Mouse (Mus musculus) ES-E14 (cell line): ENCODE data around the gene Gfi1b. TPM values are rescaled to one million over a fixed set of nuclear protein-coding genes. Genes with fewer than 3 reads are reported as not detected.

Experiments used
- DNase-seq: peaks from one replicate; pipeline ENCODE4 v3.0.0-alpha.2; 2013; ENCODE audit warnings: low read depth, low spot score
- H3K27ac ChIP-seq: 2 replicates; pipeline ENCODE4 v1.5.1; 2012; ENCODE audit warnings: low read depth, mild to moderate bottlenecking, low read length, moderate library complexity, mixed read lengths; ENCODE audit not compliant: poor library complexity, insufficient read depth, severe bottlenecking
- H3K36me3 ChIP-seq: 2 replicates; pipeline ENCODE4 v1.6.1; 2012; ENCODE audit warnings: mild to moderate bottlenecking, low read length, moderate library complexity, mixed read lengths; ENCODE audit not compliant: control insufficient read depth, poor library complexity, insufficient read depth, severe bottlenecking
- H3K4me1 ChIP-seq, 2 experiments: fragments of 150-350 bp in 1 of 2; sonication (generic) in 1 of 2; 2 replicates each; pipeline ENCODE4 v1.6.1; 2012; ENCODE audit warnings: low read length in 2 of 2, mild to moderate bottlenecking in 1 of 2, mixed read lengths in 1 of 2; ENCODE audit not compliant: control insufficient read depth in 2 of 2, insufficient read depth in 2 of 2, poor library complexity in 1 of 2
- H3K4me3 ChIP-seq, 2 experiments: fragments of 150-350 bp in 1 of 2; sonication (generic) in 1 of 2; 2 replicates each; pipeline ENCODE4 v1.5.1; 2012; ENCODE audit warnings: low read length in 2 of 2, low read depth in 1 of 2, mild to moderate bottlenecking in 1 of 2, mixed read lengths in 1 of 2; ENCODE audit not compliant: insufficient read depth in 1 of 2, poor library complexity in 1 of 2, severe bottlenecking in 1 of 2
- H3K9ac ChIP-seq: 2 replicates; pipeline ENCODE4 v1.6.1; 2012; ENCODE audit warnings: low read depth, mild to moderate bottlenecking, low read length, mixed read lengths; ENCODE audit not compliant: poor library complexity, insufficient read depth, severe bottlenecking
- H3K9me3 ChIP-seq: fragments of 150-350 bp; sonication (generic); 2 replicates; pipeline ENCODE4 v1.6.1; 2012; ENCODE audit warnings: low read depth, mild to moderate bottlenecking, low read length; ENCODE audit not compliant: control insufficient read depth, insufficient read depth
- CHD2 ChIP-seq: IDR thresholded peaks from 2 replicates; pipeline ENCODE4 v1.6.1; 2014; ENCODE audit warnings: mild to moderate bottlenecking, low read depth, low read length, inconsistent platforms
- HCFC1 ChIP-seq: IDR thresholded peaks from 2 replicates; pipeline ENCODE4 v1.6.1; 2012; ENCODE audit warnings: low read length, inconsistent platforms, borderline replicate concordance; ENCODE audit not compliant: insufficient read depth
- MAFK ChIP-seq: IDR thresholded peaks from 2 replicates; pipeline ENCODE4 v1.6.1; 2014; ENCODE audit warnings: mild to moderate bottlenecking, low read depth, low read length, inconsistent platforms; ENCODE audit not compliant: insufficient read depth
- ZC3H11A ChIP-seq: IDR thresholded peaks from 2 replicates; pipeline ENCODE4 v1.6.1; 2012; ENCODE audit warnings: low read depth, mild to moderate bottlenecking, inconsistent platforms, low read length, borderline replicate concordance
- ZNF384 ChIP-seq: IDR thresholded peaks from 2 replicates; pipeline ENCODE4 v1.6.1; 2012; ENCODE audit warnings: low read depth, low read length, inconsistent platforms
- in situ Hi-C, 2 experiments: fragments of 600-800 bp; cut with MboI; formaldehyde crosslinking; loops; one replicate each; pipeline ENCODE4 v1.15.1; 2025; ENCODE audit warnings: low sequenced_read_pairs in 2 of 2, inconsistent platforms in 1 of 2; ENCODE audit not compliant: unreplicated experiment in 2 of 2
- total RNA-seq: library from RNA; depleted of rRNA; stranded (reverse); fragments of 300-350 nt; gene quantifications from 2 replicates; pipeline ENCODE4 v1.2.3, GENCODE M21; 2012

The Gfi1b gene
- total RNA-seq, 1 experiment, result not detected

- Histone ChIP-seq H3K27ac (no peak overlapping the region), H3K4me1 (no peaks in the 10 kb centered on the region), H3K36me3 (peaks cover 64% of the 10 kb centered on the region), H3K9me3 (no peaks in the 10 kb centered on the region), H3K4me3 (no peak overlapping the region), H3K9ac (no peak overlapping the region)
- TF ChIP-seq CHD2 (no peak), MAFK (no peak), HCFC1 (no peak), ZNF384 (no peak), ZC3H11A (no peak)
- in situ Hi-C loops, result no loop called here
- DNase-seq, result no peak
These were observed 51.9 kb downstream of the Gfi1b start for GRCm38 (mm10) chr2:28569903-28570302.

- no peak for DNase-seq
- H3K4me1 ChIP-seq, result peaks cover 0 to 3% of the 10 kb centered on the region in 2 experiments; a peak in 1 of 4 replicates
- peaks cover 40% of the 10 kb centered on the region for H3K36me3 ChIP-seq
- TF ChIP-seq ZNF384 (no peak), HCFC1 (no peak), ZC3H11A (no peak), CHD2 (no peak), MAFK (no peak)
- H3K9ac ChIP-seq, result no peak overlapping the region
- in situ Hi-C loops, result no loop called here
- no peaks in the 10 kb centered on the region for H3K9me3 ChIP-seq
- H3K4me3 ChIP-seq, result no peak overlapping the region
- no peak overlapping the region for H3K27ac ChIP-seq
These were observed 55.2 kb downstream of the Gfi1b start for GRCm38 (mm10) chr2:28566545-28566944.

GRCm38 (mm10) chr2:28564380-28564779, 57.4 kb downstream of the Gfi1b start:
- H3K9me3 ChIP-seq, result no peaks in the 10 kb centered on the region
- no peak overlapping the region for H3K27ac ChIP-seq
- H3K36me3 ChIP-seq, result peaks cover 26% of the 10 kb centered on the region
- DNase-seq, result no peak
- H3K4me3 ChIP-seq, result no peak overlapping the region
- in situ Hi-C loops, result no loop called here
- H3K4me1 ChIP-seq, result peaks cover 0 to 3% of the 10 kb centered on the region in 2 experiments; a peak in 1 of 4 replicates
- TF ChIP-seq ZC3H11A (no peak), MAFK (no peak), CHD2 (no peak), ZNF384 (no peak), HCFC1 (no peak)
- no peak overlapping the region for H3K9ac ChIP-seq

GRCm38 (mm10) chr2:28563830-28564229, 58.0 kb downstream of the Gfi1b start:
- H3K4me3 ChIP-seq, result no peak overlapping the region
- no peaks in the 10 kb centered on the region for H3K9me3 ChIP-seq
- peaks cover 0 to 3% of the 10 kb centered on the region in 2 experiments; a peak in 1 of 4 replicates for H3K4me1 ChIP-seq
- no peak overlapping the region for H3K9ac ChIP-seq
- in situ Hi-C loops, result no loop called here
- H3K36me3 ChIP-seq, result peaks cover 25% of the 10 kb centered on the region
- DNase-seq, result no peak
- H3K27ac ChIP-seq, result no peak overlapping the region
- TF ChIP-seq CHD2 (no peak), ZNF384 (no peak), MAFK (no peak), ZC3H11A (no peak), HCFC1 (no peak)

GRCm38 (mm10) chr2:28563303-28563702, 58.5 kb downstream of the Gfi1b start, which contains the start of gene Cel:
Gene Cel (minus strand): TSS chr2:28563403.
- Histone ChIP-seq H3K27ac (no peak within 1 kb of the TSS), H3K4me3 (no peak within 1 kb of the TSS), H3K9ac (no peak within 1 kb of the TSS), H3K4me1 (peaks cover 0 to 3% of the 10 kb centered on the region in 2 experiments; a peak in 1 of 4 replicates), H3K36me3 (peaks cover 22% of the 10 kb centered on the region), H3K9me3 (no peaks in the 10 kb centered on the region)
- TF ChIP-seq HCFC1 (no peak), MAFK (no peak), ZC3H11A (no peak), CHD2 (no peak), ZNF384 (no peak)
- DNase-seq, result no peak
- in situ Hi-C loops, result no loop called here
